Mouse (Mus musculus) limb, embryonic 15.5 days (tissue): ENCODE results near the gene Tspan18. TPM values are rescaled to one million over a fixed set of nuclear protein-coding genes. Genes with fewer than 3 reads are reported as not detected.

Experiments used
- ATAC-seq: fragments of 200-750 bp; cut with Nextera tagmentation; 2 replicates; pipeline ENCODE4 v1.8.0; 2017; ENCODE audit warnings: low read depth, moderate TSS enrichment; ENCODE audit not compliant: insufficient number of reproducible peaks, low FRiP score, low TSS enrichment
- H3K27ac ChIP-seq: fragments of 300-500 bp; sonication (generic); 2 replicates; pipeline ENCODE4 v1.5.1; 2015; ENCODE audit warnings: moderate library complexity, mild to moderate bottlenecking, inconsistent platforms
- H3K27me3 ChIP-seq: fragments of 300-500 bp; sonication (generic); 2 replicates; pipeline ENCODE4 v1.6.1; 2015; ENCODE audit warnings: inconsistent platforms
- H3K36me3 ChIP-seq: fragments of 300-500 bp; sonication (generic); 2 replicates; pipeline ENCODE4 v1.6.1; 2015; ENCODE audit warnings: inconsistent platforms
- H3K4me1 ChIP-seq: fragments of 300-500 bp; sonication (generic); 2 replicates; pipeline ENCODE4 v1.6.1; 2015; ENCODE audit warnings: inconsistent platforms
- H3K4me2 ChIP-seq: fragments of 300-500 bp; sonication (generic); 2 replicates; pipeline ENCODE4 v1.6.1; 2015; ENCODE audit warnings: mild to moderate bottlenecking, inconsistent platforms
- H3K4me3 ChIP-seq: fragments of 300-500 bp; sonication (generic); 2 replicates; pipeline ENCODE4 v1.5.1; 2015; ENCODE audit warnings: mild to moderate bottlenecking, inconsistent platforms
- H3K9ac ChIP-seq: fragments of 300-500 bp; sonication (generic); 2 replicates; pipeline ENCODE4 v1.6.1; 2015; ENCODE audit warnings: inconsistent platforms
- H3K9me3 ChIP-seq: fragments of 300-500 bp; sonication (generic); 2 replicates; pipeline ENCODE4 v1.6.1; 2016; ENCODE audit warnings: inconsistent platforms
- WGBS: fragments of 180-500 bp; shearing (Covaris S2); methylation state at CpG from one replicate; pipeline ENCODE4 v1.1.7; 2015; 5-methylcytosine and 5-hydroxymethylcytosine counted together
- polyA plus RNA-seq: library from polyadenylated mRNA; unstranded; fragments of >200 nt; fragmentation: Nextera tagmentation; extraction: Ambion mirVana; gene quantifications from 2 replicates; pipeline ENCODE4 v1.2.1, GENCODE M21; 2015

Gene Tspan18
- polyA plus RNA-seq, 1 experiment from 2014 or later: 18.8 TPM

DNA sequence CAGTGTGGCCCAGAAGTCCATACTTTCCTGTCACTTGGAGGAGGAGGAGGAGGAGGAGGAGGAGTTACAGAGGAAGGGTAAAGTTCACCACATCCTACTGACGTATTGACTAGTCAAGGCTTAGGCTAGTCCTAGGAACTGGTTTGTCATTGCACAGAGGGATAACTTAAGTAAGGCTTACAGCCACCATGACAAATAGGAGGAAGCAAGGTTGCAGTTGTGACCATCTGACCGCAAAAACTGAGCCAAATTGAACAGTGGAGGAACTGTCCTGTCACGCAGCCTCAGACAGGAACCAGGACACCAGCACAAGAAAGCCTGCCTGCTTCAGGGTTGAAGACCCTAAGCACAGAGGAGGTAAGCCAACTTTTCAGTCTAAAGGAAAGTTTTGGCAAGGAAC lies 21.8 kb downstream of the Tspan18 start:
- ATAC-seq: no peak
- H3K27me3 ChIP-seq: 0 out of 2 replicates have a peak, but pooled peaks cover 3% of the 10 kb centered on the region
- peaks cover 19% of the 10 kb centered on the region for H3K4me1 ChIP-seq
- no peak overlapping the region for H3K9ac ChIP-seq
- 82% methylated on average over 3 of the region's 3 CpGs for WGBS
- H3K4me2 ChIP-seq: no peak overlapping the region
- no peak overlapping the region for H3K27ac ChIP-seq
- no peaks in the 10 kb centered on the region for H3K9me3 ChIP-seq
- H3K36me3 ChIP-seq: no peaks in the 10 kb centered on the region; the same call in 1 of the 2 replicates
- H3K4me3 ChIP-seq: no peak overlapping the region

DNA sequence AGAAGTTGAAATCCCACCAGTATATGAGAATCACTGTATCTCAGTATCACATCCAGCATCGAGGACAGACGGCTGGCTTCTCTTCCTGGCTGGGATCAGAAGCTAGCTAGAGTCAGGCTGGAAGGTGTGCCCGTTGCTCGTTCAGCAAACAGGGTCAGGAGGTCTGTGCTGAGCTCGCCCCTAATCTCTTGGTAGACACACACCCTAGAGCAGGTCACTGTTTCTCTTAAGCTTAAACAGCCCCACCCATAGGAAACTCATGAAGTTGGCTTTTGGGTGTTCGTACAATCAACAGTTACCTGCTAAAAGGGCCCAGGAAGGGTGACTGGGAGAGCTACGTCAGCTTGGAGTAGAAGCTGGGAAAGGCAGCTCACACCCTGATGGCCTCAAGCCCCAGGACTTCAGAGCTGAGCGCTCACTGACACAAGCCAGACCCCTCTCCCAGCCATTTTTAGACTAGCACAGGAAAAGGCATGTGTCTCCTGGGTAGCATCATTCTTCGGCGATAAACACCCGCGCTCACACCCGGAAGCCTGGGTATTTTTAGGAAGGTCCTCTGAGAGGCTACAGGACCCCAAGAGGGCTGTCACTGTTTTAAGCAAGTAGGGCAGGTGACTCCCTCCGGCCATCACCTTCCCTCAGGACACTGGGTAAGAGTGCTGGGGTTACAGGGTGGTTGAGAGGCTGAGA lies 24.4 kb downstream of the Tspan18 start:
- WGBS: 75% methylated on average over 14 of the region's 14 CpGs
- Histone ChIP-seq H3K4me1 (peaks cover 13% of the 10 kb centered on the region), H3K9ac (no peak overlapping the region), H3K36me3 (no peaks in the 10 kb centered on the region), H3K4me3 (no peak overlapping the region), H3K4me2 (no peak overlapping the region), H3K27me3 (0 out of 2 replicates have a peak, but pooled peaks cover 2% of the 10 kb centered on the region), H3K27ac (no peak overlapping the region), H3K9me3 (no peaks in the 10 kb centered on the region)
- no peak for ATAC-seq

DNA sequence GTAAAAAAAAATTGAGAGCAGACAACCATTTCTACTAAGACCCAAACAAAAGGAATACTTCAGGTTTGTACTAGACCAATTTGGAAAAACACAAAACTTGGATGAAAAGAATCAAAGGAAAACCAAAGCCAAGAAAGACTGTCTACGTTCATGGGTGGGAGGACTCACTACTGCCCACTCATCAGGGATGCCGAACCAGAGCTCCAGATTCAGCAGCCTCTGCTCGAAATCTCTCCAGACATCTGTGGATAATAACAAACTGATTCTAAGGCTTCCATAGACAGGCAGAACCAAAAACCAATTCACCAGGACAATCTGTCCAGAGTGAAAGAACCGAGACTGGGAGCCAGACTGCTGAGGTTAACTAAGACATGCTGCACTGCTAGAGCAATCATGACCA lies 27.4 kb downstream of the Tspan18 start:
- no peak for ATAC-seq
- 77% methylated on average over 4 of the region's 4 CpGs for WGBS
- H3K4me2 ChIP-seq: no peak overlapping the region

DNA sequence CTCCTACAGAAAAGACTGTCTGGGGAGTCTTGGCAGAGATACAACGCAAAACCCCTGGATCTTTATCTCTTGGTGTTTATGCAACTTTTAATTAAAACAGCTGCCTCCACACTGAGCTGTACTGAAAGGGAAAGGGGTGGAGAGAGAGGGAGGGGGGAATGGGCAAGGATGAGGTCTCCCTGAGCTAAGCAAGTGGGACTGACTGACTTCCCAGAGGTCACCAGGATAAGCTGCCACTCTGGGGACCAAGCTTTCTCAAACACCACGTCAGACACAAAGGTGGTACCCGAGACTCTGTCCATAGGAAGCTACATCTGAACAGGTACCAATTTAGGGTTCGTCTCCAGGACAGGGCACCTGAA lies 30.1 kb downstream of the Tspan18 start:
- 56% methylated on average over 4 of the region's 4 CpGs for WGBS
- H3K36me3 ChIP-seq: no peaks in the 10 kb centered on the region
- peak overlapping the region; percentile 57 for H3K27ac ChIP-seq
- peaks cover 12% of the 10 kb centered on the region for H3K4me1 ChIP-seq
- no peak overlapping the region for H3K4me3 ChIP-seq
- no peaks in the 10 kb centered on the region for H3K27me3 ChIP-seq
- no peak overlapping the region for H3K9ac ChIP-seq
- no peaks in the 10 kb centered on the region for H3K9me3 ChIP-seq
- no peak for ATAC-seq
- no peak overlapping the region for H3K4me2 ChIP-seq

More for the DNA sequence above, 27.4 kb downstream of the Tspan18 start:
- Histone ChIP-seq H3K4me3 (no peak overlapping the region), H3K9ac (no peak overlapping the region), H3K27ac (no peak overlapping the region), H3K9me3 (no peaks in the 10 kb centered on the region), H3K4me1 (peaks cover 12% of the 10 kb centered on the region), H3K36me3 (no peaks in the 10 kb centered on the region), H3K27me3 (no peaks in the 10 kb centered on the region)

DNA sequence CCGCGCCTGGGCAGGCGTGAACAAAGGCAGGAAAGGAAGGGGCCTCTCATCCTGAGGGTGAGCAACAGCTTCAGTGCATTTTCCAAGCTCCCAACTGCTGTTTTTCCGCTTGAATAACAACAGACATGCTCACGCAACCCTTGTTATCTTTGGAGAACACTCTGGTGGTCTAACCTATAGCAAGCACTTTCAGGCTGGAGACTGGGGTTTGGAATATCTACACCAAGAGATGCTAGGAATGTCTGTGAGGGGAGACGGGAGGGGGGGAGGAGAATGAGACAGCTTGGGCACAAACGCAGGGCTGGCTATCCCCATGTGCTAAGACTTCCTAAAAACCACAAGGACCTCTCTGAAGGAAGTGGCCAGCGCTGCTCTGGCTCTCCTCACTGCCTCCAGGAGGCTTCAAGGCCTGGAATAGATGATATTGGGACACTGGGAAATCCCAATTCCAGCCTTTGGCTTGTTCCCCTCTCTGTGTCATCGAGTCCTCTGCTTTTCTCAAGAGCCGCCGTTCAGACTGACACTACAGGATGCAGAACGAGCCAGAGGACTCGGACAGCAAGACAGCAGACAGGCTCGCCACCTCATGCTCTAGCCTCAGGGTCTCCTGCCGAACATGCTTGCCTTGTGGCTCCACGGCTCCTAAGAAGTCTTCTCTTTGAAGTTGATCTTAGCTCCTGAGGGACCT lies 30.6 kb downstream of the Tspan18 start:
- no peak overlapping the region for H3K4me3 ChIP-seq
- ATAC-seq: 0 out of 2 replicates have a peak, but pooled peaks have one; percentile 58
- no peaks in the 10 kb centered on the region for H3K27me3 ChIP-seq
- H3K9me3 ChIP-seq: no peaks in the 10 kb centered on the region
- WGBS: 38% methylated on average over 16 of the region's 16 CpGs
- H3K27ac ChIP-seq: peak overlapping the region; percentile 57
- H3K4me2 ChIP-seq: no peak overlapping the region
- H3K4me1 ChIP-seq: peaks cover 12% of the 10 kb centered on the region
- no peaks in the 10 kb centered on the region for H3K36me3 ChIP-seq
- H3K9ac ChIP-seq: no peak overlapping the region

DNA sequence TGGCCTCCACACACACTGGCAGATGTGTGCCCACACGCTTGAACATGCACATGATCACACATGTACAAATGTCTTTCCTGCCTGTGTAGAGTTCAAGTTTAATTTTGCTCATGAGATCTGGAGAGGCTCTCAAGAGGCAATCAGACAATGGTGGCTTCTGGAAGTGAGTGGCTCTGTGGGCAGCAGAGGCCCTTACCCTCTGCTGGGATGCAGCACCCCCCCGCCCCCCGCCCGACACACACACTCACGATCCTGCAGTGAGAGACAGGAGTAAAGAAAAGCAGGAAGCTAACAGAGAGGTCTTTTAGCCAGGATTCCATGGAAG lies 31.1 kb downstream of the Tspan18 start:
- peak overlapping the region; percentile 57 for H3K27ac ChIP-seq
- no peak overlapping the region for H3K4me2 ChIP-seq
- H3K9me3 ChIP-seq: no peaks in the 10 kb centered on the region
- ATAC-seq: no peak; the same call in 1 of the 2 replicates
- no peaks in the 10 kb centered on the region for H3K36me3 ChIP-seq
- H3K9ac ChIP-seq: no peak overlapping the region
- no peaks in the 10 kb centered on the region for H3K27me3 ChIP-seq
- H3K4me3 ChIP-seq: no peak overlapping the region
- H3K4me1 ChIP-seq: peaks cover 12% of the 10 kb centered on the region
- 73% methylated on average over 5 of the region's 5 CpGs for WGBS

DNA sequence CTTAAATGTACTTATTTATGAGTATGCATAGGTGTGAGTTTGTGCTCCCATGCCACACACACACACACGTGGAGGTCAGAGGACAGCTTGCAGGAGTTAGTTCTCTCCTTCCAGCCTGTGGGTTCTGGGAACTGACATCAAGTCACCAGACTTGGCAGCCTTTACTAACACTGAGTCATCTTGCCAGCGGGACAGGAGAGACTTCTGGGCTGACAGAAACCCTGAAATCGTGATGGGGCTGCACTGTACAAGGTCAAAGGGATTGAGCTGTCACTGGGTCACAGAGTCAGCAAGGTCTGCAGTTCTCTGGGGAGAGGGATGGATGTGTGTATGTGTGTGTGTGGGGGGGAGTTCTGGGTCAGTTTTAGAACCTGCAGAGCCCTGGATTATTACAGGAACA lies 36.6 kb downstream of the Tspan18 start:
- H3K4me3 ChIP-seq: no peak overlapping the region
- no peak overlapping the region for H3K27ac ChIP-seq
- H3K36me3 ChIP-seq: peaks cover 3% of the 10 kb centered on the region; the same call in 1 of the 2 replicates
- H3K9me3 ChIP-seq: no peaks in the 10 kb centered on the region
- no peak overlapping the region for H3K9ac ChIP-seq
- no peaks in the 10 kb centered on the region for H3K27me3 ChIP-seq
- 58% methylated on average over 3 of the region's 3 CpGs for whole genome bisulfite sequencing
- ATAC-seq: no peak; the same call in 1 of the 2 replicates
- no peak overlapping the region for H3K4me2 ChIP-seq
- H3K4me1 ChIP-seq: no peaks in the 10 kb centered on the region

DNA sequence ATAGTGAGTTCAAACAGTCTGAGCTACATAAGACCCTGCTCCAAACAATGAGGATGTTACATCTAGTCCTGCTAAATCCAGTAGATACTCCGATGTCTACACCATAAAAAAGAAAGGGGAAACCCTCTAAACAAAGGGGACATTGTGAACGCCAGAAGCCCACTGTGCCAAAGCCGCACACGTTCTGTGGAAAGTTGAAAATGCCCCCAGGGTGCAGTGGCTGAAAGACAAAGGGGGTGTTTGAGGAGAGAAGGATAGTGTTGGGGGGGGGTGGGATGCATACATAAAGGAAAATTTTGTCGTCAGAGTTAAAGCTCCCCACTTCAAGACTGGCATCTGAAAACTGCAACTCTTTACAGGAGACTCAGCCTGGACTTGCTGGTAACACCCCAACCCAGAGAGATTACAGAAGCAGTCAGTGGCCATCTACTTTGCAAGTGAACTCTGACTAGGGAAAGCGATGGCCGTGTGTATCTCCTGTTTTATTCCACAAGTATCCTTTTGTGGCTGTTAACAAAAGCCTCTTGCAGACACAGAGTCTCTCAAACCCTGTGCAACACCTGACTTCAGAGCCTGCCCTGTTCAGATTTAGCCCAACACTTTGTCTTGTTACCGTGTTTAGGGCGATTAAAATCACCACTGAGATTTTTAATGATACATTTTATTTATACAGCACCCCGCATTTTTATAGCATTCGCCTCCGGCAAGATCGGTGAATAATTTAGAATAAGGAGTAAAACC lies 42.9 kb downstream of the Tspan18 start:
- Histone ChIP-seq H3K4me2 (no peak overlapping the region), H3K9me3 (no peaks in the 10 kb centered on the region), H3K4me3 (no peak overlapping the region), H3K27ac (no peak overlapping the region), H3K27me3 (no peaks in the 10 kb centered on the region), H3K4me1 (peaks cover 33% of the 10 kb centered on the region), H3K9ac (no peak overlapping the region), H3K36me3 (peaks cover 3% of the 10 kb centered on the region; the same call in 1 of the 2 replicates)
- 36% methylated on average over 13 of the region's 13 CpGs for WGBS
- no peak for ATAC-seq

DNA sequence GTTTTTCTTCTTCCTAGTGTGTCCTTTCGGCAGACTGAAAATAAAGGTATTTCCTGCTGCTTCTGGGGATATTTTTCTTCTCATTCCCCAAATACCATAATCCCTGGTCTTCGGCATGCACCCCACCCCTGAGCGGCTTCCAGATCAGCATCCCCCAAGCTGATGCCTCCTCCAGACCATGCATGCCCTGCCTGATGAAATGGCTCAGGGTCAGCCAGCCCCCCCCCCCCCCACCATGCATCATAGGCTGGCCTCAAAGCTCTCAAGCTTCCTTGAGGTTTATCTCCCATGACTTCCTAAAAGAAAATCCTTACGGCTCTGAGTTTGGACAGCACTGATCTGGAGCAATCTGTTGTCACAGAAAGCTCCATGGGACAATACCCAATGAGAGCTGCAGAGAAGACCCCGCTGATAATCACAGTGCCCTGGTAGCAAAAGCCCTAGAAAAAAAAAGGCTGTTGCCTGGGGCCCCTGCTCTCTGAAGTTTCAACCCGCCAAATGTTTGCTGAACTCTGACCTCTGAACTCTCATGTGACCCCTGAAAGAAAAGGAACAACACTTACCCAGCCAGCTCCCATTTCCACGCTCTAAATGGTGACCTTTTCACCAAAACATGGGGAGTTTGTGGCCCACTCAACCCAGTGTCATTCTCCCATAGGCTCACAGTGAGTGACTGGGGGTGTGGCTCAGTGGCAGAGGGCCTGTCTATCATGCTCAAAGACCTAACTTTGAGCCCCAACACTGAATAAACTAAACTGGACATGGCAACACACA lies 43.8 kb downstream of the Tspan18 start:
- H3K4me3 ChIP-seq: no peak overlapping the region
- no peaks in the 10 kb centered on the region for H3K27me3 ChIP-seq
- 53% methylated on average over 7 of the region's 7 CpGs for WGBS
- H3K4me1 ChIP-seq: peaks cover 40% of the 10 kb centered on the region
- no peaks in the 10 kb centered on the region for H3K9me3 ChIP-seq
- no peak overlapping the region for H3K4me2 ChIP-seq
- no peak for ATAC-seq
- H3K27ac ChIP-seq: no peak overlapping the region
- no peak overlapping the region for H3K9ac ChIP-seq
- peaks cover 3% of the 10 kb centered on the region; the same call in 1 of the 2 replicates for H3K36me3 ChIP-seq

DNA sequence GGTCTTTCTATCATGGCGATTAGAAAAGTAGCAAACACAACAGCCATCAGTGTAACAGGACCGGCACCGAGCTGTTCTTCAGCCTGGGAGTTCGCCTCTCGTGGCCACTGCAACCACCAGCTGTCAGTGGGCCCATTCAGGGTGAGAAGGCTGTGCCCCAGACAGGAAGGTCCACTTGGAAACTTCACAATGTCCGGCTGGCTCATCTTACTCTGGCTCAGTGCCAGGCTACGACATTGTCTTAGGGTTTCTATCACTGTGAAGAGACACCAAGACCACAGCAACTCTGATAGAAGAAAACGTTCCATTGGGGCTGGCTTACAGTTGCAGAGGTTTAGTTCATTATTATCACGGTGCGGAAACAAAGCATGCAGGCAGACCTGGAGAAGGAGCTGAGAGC lies 45.1 kb downstream of the Tspan18 start:
- no peak for ATAC-seq
- H3K27ac ChIP-seq: no peak overlapping the region
- H3K9me3 ChIP-seq: no peaks in the 10 kb centered on the region
- H3K27me3 ChIP-seq: no peaks in the 10 kb centered on the region
- no peak overlapping the region for H3K4me2 ChIP-seq
- H3K4me1 ChIP-seq: peaks cover 53% of the 10 kb centered on the region
- WGBS: 76% methylated on average over 10 of the region's 10 CpGs
- H3K36me3 ChIP-seq: peaks cover 3% of the 10 kb centered on the region; the same call in 1 of the 2 replicates
- no peak overlapping the region for H3K9ac ChIP-seq
- no peak overlapping the region for H3K4me3 ChIP-seq

DNA sequence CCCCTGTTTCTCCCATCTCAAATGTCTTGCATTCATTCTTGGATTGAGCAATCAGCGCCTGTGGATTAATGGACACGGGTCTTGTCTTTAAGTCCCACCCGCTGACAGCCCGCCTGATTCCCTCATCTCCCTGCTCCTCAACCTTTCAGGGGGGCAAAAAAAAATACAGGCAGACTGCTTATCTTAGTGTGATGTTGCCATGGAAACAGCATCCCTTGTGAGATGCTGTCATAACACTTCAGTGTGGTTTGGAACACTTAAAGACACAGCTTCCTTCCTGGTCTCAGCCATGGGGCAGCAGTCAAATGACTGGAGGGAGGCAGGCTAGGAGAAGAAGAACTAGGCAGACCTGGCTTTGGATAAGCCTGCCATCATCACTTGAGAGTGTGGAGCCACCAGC lies 47.0 kb downstream of the Tspan18 start:
- no peaks in the 10 kb centered on the region for H3K36me3 ChIP-seq
- no peak for ATAC-seq
- H3K9ac ChIP-seq: no peak overlapping the region
- peaks cover 71% of the 10 kb centered on the region for H3K4me1 ChIP-seq
- no peak overlapping the region for H3K27ac ChIP-seq
- H3K27me3 ChIP-seq: no peaks in the 10 kb centered on the region
- H3K4me2 ChIP-seq: no peak overlapping the region
- no peak overlapping the region for H3K4me3 ChIP-seq
- H3K9me3 ChIP-seq: no peaks in the 10 kb centered on the region
- 56% methylated on average over 4 of the region's 4 CpGs for WGBS
